Mouse (Mus musculus) kidney, postnatal 0 days (tissue): Measurements from ENCODE around the gene C1qtnf1. TPM values are rescaled to one million over a fixed set of nuclear protein-coding genes. Genes with fewer than 3 reads are reported as not detected.

ENCODE experiments used
- ATAC-seq: fragments of 200-750 bp; cut with Nextera tagmentation; replicated peaks from 2 replicates; pipeline ENCODE4 v1.8.0; 2017; ENCODE audit warnings: low read depth, moderate number of reproducible peaks, moderate TSS enrichment, moderate library complexity; ENCODE audit not compliant: low FRiP score
- DNase-seq: peaks from one replicate; pipeline ENCODE4 v3.0.0-alpha.2; 2016; ENCODE audit warnings: low spot score
- H3K27ac ChIP-seq: fragments of 300-500 bp; sonication (generic); 2 replicates; pipeline ENCODE4 v1.5.1; 2014; ENCODE audit warnings: mild to moderate bottlenecking
- H3K27me3 ChIP-seq: fragments of 300-500 bp; sonication (generic); 2 replicates; pipeline ENCODE4 v1.6.1; 2014; ENCODE audit warnings: low read length, mixed read lengths; ENCODE audit not compliant: insufficient read depth
- H3K36me3 ChIP-seq: fragments of 300-500 bp; sonication (generic); 2 replicates; pipeline ENCODE4 v1.6.1; 2014; ENCODE audit warnings: low read length, mixed read lengths; ENCODE audit not compliant: insufficient read depth
- H3K4me1 ChIP-seq: fragments of 300-500 bp; sonication (generic); replicated peaks from 2 replicates; pipeline ENCODE4 v1.6.1; 2014; ENCODE audit warnings: antibody characterized with exemption, low read length, mixed read lengths; ENCODE audit not compliant: insufficient read depth
- H3K4me2 ChIP-seq: fragments of 300-500 bp; sonication (generic); 2 replicates; pipeline ENCODE4 v1.6.1; 2014; ENCODE audit warnings: mild to moderate bottlenecking, low read length, moderate library complexity, mixed read lengths
- H3K4me3 ChIP-seq: fragments of 300-500 bp; sonication (generic); replicated peaks from 2 replicates; pipeline ENCODE4 v1.5.1; 2014; ENCODE audit warnings: low read depth, low read length
- H3K9ac ChIP-seq: fragments of 300-500 bp; sonication (generic); 2 replicates; pipeline ENCODE4 v1.6.1; 2014; ENCODE audit warnings: low read depth, low read length
- H3K9me3 ChIP-seq: fragments of 300-500 bp; sonication (generic); replicated peaks from 2 replicates; pipeline ENCODE4 v1.6.1; 2016; ENCODE audit warnings: low read length, inconsistent platforms, mixed read lengths
- CTCF ChIP-seq: IDR thresholded peaks from 2 replicates; pipeline ENCODE4 v1.5.1; 2016; ENCODE audit warnings: antibody characterized with exemption, low read depth, mild to moderate bottlenecking, moderate library complexity
- WGBS: fragments of 180-500 bp; shearing (Covaris S2); extraction: QIAGEN DNeasy Blood & Tissue Kit; methylation state at CpG from one replicate; pipeline ENCODE4 v1.1.7; 2014; 5-methylcytosine and 5-hydroxymethylcytosine counted together
- polyA plus RNA-seq: library from polyadenylated mRNA; unstranded; fragments of >200 nt; fragmentation: Nextera tagmentation; extraction: Ambion mirVana; gene quantifications from 2 replicates; pipeline ENCODE4 v1.2.1, GENCODE M21; 2015

C1qtnf1 gene
- polyA plus RNA-seq, 1 experiment from 2014 or later, result 15.0 TPM

- no peak overlapping the region for H3K27ac ChIP-seq
These were observed 18.6 kb upstream of the C1qtnf1 start for GRCm38 (mm10) chr11:118409106-118410072.

GRCm38 (mm10) chr11:118410073-118410444, 17.9 kb upstream of the C1qtnf1 start:
- TF ChIP-seq CTCF, result no peak
- Histone ChIP-seq H3K4me3 (no peak overlapping the region), H3K9me3 (no peaks in the 10 kb centered on the region), H3K27ac (no peak overlapping the region), H3K4me2 (no peak overlapping the region), H3K27me3 (no peaks in the 10 kb centered on the region), H3K36me3 (peaks cover 22% of the 10 kb centered on the region; the same call in 1 of the 2 replicates), H3K9ac (no peak overlapping the region), H3K4me1 (peaks cover 15% of the 10 kb centered on the region)
- DNase-seq, result no peak
- whole genome bisulfite sequencing, result 65% methylated on average over 1 of the region's 1 CpGs
- ATAC-seq, result no peak

More at GRCm38 (mm10) chr11:118409106-118410072, 18.6 kb upstream of the C1qtnf1 start:
- Histone ChIP-seq H3K4me2 (no peak overlapping the region), H3K9ac (no peak overlapping the region), H3K27me3 (no peaks in the 10 kb centered on the region), H3K36me3 (peaks cover 22% of the 10 kb centered on the region; the same call in 1 of the 2 replicates), H3K9me3 (no peaks in the 10 kb centered on the region), H3K4me1 (peaks cover 15% of the 10 kb centered on the region), H3K4me3 (no peak overlapping the region)
- no peak for TF ChIP-seq CTCF
- ATAC-seq (no peak), DNase-seq (no peak)
- WGBS, result 72% methylated on average over 12 of the region's 12 CpGs

GRCm38 (mm10) chr11:118410479-118410878, 17.5 kb upstream of the C1qtnf1 start:
- no peaks in the 10 kb centered on the region for H3K9me3 ChIP-seq
- no peak for ATAC-seq
- no peak overlapping the region for H3K4me2 ChIP-seq
- no peak for DNase-seq
- TF ChIP-seq CTCF, result no peak
- peak overlapping the region; percentile 69; the same call in 1 of the 2 replicates for H3K27ac ChIP-seq
- H3K27me3 ChIP-seq, result no peaks in the 10 kb centered on the region
- 58% methylated on average over 10 of the region's 10 CpGs for WGBS
- H3K4me1 ChIP-seq, result peaks cover 15% of the 10 kb centered on the region
- H3K4me3 ChIP-seq, result no peak overlapping the region
- H3K9ac ChIP-seq, result no peak overlapping the region
- H3K36me3 ChIP-seq, result peaks cover 22% of the 10 kb centered on the region; the same call in 1 of the 2 replicates

GRCm38 (mm10) chr11:118411271-118411670, 16.7 kb upstream of the C1qtnf1 start:
- H3K27ac ChIP-seq, result peak overlapping the region; percentile 69
- H3K9me3 ChIP-seq, result no peaks in the 10 kb centered on the region
- peak; percentile 42; the same call in 1 of the 2 replicates for TF ChIP-seq CTCF
- WGBS, result 43% methylated on average over 8 of the region's 8 CpGs
- peaks cover 11% of the 10 kb centered on the region for H3K4me1 ChIP-seq
- DNase-seq, result peak; percentile 76
- H3K4me3 ChIP-seq, result no peak overlapping the region
- H3K4me2 ChIP-seq, result no peak overlapping the region
- peak; percentile 81 for ATAC-seq
- no peak overlapping the region for H3K9ac ChIP-seq
- H3K36me3 ChIP-seq, result peaks cover 21% of the 10 kb centered on the region; the same call in 1 of the 2 replicates
- no peaks in the 10 kb centered on the region for H3K27me3 ChIP-seq

GRCm38 (mm10) chr11:118412601-118413000, 15.4 kb upstream of the C1qtnf1 start:
- WGBS, result 64% methylated on average over 2 of the region's 2 CpGs
- Histone ChIP-seq H3K9me3 (no peaks in the 10 kb centered on the region), H3K9ac (no peak overlapping the region), H3K27me3 (no peaks in the 10 kb centered on the region), H3K4me3 (no peak overlapping the region), H3K27ac (peak overlapping the region; percentile 69), H3K36me3 (peaks cover 23% of the 10 kb centered on the region; the same call in 1 of the 2 replicates), H3K4me2 (no peak overlapping the region), H3K4me1 (peaks cover 17% of the 10 kb centered on the region)
- TF ChIP-seq CTCF, result no peak
- DNase-seq, result no peak
- no peak for ATAC-seq

- Histone ChIP-seq H3K27ac (peak overlapping the region; percentile 31; the same call in 1 of the 2 replicates), H3K9me3 (no peaks in the 10 kb centered on the region), H3K4me1 (peaks cover 22% of the 10 kb centered on the region), H3K27me3 (no peaks in the 10 kb centered on the region), H3K36me3 (peaks cover 23% of the 10 kb centered on the region; the same call in 1 of the 2 replicates), H3K4me2 (no peak overlapping the region), H3K9ac (no peak overlapping the region), H3K4me3 (no peak overlapping the region)
- 57% methylated on average over 4 of the region's 4 CpGs for WGBS
- ATAC-seq (no peak), DNase-seq (no peak)
- TF ChIP-seq CTCF, result no peak
These were observed 14.9 kb upstream of the C1qtnf1 start for GRCm38 (mm10) chr11:118413055-118413454.
